Mouse (Mus musculus): ENCODE measurements at regions not wholly inside any gene's neighbourhood (a gene's known extent, or its start where the extent isn't known, plus 50 kb on each side); places are given as distances from the start of the nearest gene placed in this dataset.
"Not testable (repeated sequence)": the region's sequence is repeated elsewhere in the genome, so short reads cannot be mapped to it uniquely, and the experiment has no call there.

- TF ChIP-seq CTCF (IDR thresholded peaks at IDR 0.05; ENCODE audit: extremely low read depth, insufficient read length, insufficient replicate concordance, low read depth, low read length); POLR2A (IDR thresholded peaks at IDR 0.05; ENCODE audit: low read depth, low read length): not testable (repeated sequence)
Measured at GRCm38 (mm10) chr8:20116785-20117184, 213.6 kb downstream of the Gm31371 start.

Measured in small intestine, adult 2 months (tissue).